ENCODE assay signal across 33 mouse cellular contexts in genomic region chr7:16041208-16041607, GRCm38 (mm10). TPM values are rescaled to one million over a fixed set of nuclear protein-coding genes. Genes with fewer than 3 reads are reported as not detected.
DNase-seq lines count a peak whose midpoint lies in the region; ATAC-seq and TF ChIP-seq lines count a peak whose summit lies in the region.
"Had no signal": no experiment of that assay in that cellular context is flagged by ENCODE, and none has a peak within 500 bp of the region (broad histone marks: within the 10 kb centered on the region; RNA-seq: fewer than 3 reads in every experiment).

No protein-coding gene starts in this region.

- 77% methylated on average over 2 of the region's 2 CpGs for WGBS in kidney, embryonic 14.5 days

- no peak overlapping the region for H3K9ac ChIP-seq in kidney, embryonic 14.5 days (ENCODE audit: low read depth, low read length)
- H3K9ac ChIP-seq: heart, embryonic 15.5 days; hindbrain, embryonic 14.5 days; limb, embryonic 15.5 days; liver, embryonic 14.5 days; neural tube, embryonic 13.5 days; stomach, embryonic 15.5 days had no signal

- H3K27ac ChIP-seq in gastrocnemius, adult 2 months = peak overlapping the region; percentile 96
- H3K27ac ChIP-seq in kidney, embryonic 14.5 days (ENCODE audit: low read depth, low read length) = no peak overlapping the region
- H3K27ac ChIP-seq: forebrain, embryonic 10.5 days; heart, adult 2 months; heart, embryonic 15.5 days; hindbrain, embryonic 14.5 days; left cerebral cortex, adult 2 months; limb, embryonic 15.5 days; liver, embryonic 14.5 days; midbrain, embryonic 10.5 days; neural tube, embryonic 13.5 days; stomach, embryonic 15.5 days had no signal

- H3K36me3 ChIP-seq in kidney, embryonic 14.5 days (ENCODE audit: control insufficient read depth, insufficient read depth, low read length) = peaks cover 4% of the 10 kb centered on the region; the same call in 1 of the 2 replicates
- H3K36me3 ChIP-seq: heart, embryonic 15.5 days; limb, embryonic 15.5 days; neural tube, embryonic 13.5 days; stomach, embryonic 15.5 days had no signal

- H3K4me2 ChIP-seq in kidney, embryonic 14.5 days (replicated peaks; ENCODE audit: low read depth, low read length) = no peak overlapping the region
- H3K4me2 ChIP-seq: heart, embryonic 15.5 days; hindbrain, embryonic 14.5 days; limb, embryonic 15.5 days; neural tube, embryonic 13.5 days; stomach, embryonic 15.5 days had no signal

- no peaks in the 10 kb centered on the region for H3K9me3 ChIP-seq in kidney, embryonic 14.5 days (ENCODE audit: control insufficient read depth, low read length)
- H3K9me3 ChIP-seq: forebrain, embryonic 10.5 days; heart, embryonic 15.5 days; limb, embryonic 15.5 days; midbrain, embryonic 10.5 days; neural tube, embryonic 13.5 days; stomach, embryonic 15.5 days had no signal

- peaks cover 24% of the 10 kb centered on the region for H3K4me1 ChIP-seq in kidney, embryonic 14.5 days (ENCODE audit: control insufficient read depth, insufficient read depth, low read length)

- ATAC-seq in kidney, embryonic 14.5 days (ENCODE audit: low FRiP score, low TSS enrichment) = no peak
- ATAC-seq: CD4-positive, CD25-positive, alpha-beta regulatory T cell, adult 4 months; forebrain, embryonic 16.5 days; inflammation-experienced regulatory T-cells, adult 6 months; midbrain, embryonic 16.5 days; Patski had no signal

- DNase-seq in gastrocnemius, adult 2 months = peak; percentile 65
- DNase-seq in gastrocnemius, adult 18-20 months (ENCODE audit: low spot score) = no peak
- peak; percentile 43 for DNase-seq in kidney, postnatal 14 days
- DNase-seq in brain, adult 2 months (ENCODE audit: low read depth, low spot score) = peak; percentile 64
- peak; percentile 73 for DNase-seq in cerebellum, adult 9-10 months
- DNase-seq in embryo, embryonic 10.5 days (ENCODE audit: low spot score) = no peak
- no peak for DNase-seq in Muller cell, postnatal 12 days (ENCODE audit: inconsistent ontology term)
- DNase-seq: adrenal gland, postnatal 36 days; gastrocnemius, postnatal 25 days; heart, adult 2 months; heart, postnatal 4 days; kidney, postnatal 4 days; lung, postnatal 4 days; thymus, adult 2 months; thymus, postnatal 4 days had no signal

- no peaks in the 10 kb centered on the region for H3K27me3 ChIP-seq in kidney, embryonic 14.5 days (ENCODE audit: control insufficient read depth, insufficient read depth, low read length)
- H3K27me3 ChIP-seq: heart, embryonic 15.5 days; limb, embryonic 15.5 days; neural tube, embryonic 13.5 days; Patski; stomach, embryonic 15.5 days had no signal

- TF ChIP-seq CTCF in gastrocnemius, adult 2 months (IDR thresholded peaks at IDR 0.05) = no peak

- intact Hi-C loops in gastrocnemius, adult 2 months (cut with DNase I) = no loop called here

- no peak overlapping the region for H3K4me3 ChIP-seq in gastrocnemius, adult 2 months
- no peak overlapping the region for H3K4me3 ChIP-seq in kidney, embryonic 14.5 days (ENCODE audit: low read length)
- H3K4me3 ChIP-seq: forebrain, embryonic 10.5 days; heart, adult 2 months; heart, embryonic 15.5 days; left cerebral cortex, adult 2 months; limb, embryonic 15.5 days; midbrain, embryonic 10.5 days; myocyte; neural tube, embryonic 13.5 days; stomach, embryonic 15.5 days had no signal

RNA-seq across cellular contexts. Expression of gene Bicra, which starts 6.5 kb away (rescaled TPM):
- total RNA-seq in gastrocnemius, adult 2 months (2021) = 1 to 10 TPM; 6.8 to 7.1 TPM
- 1 to 10 TPM; 5.5 to 6.6 TPM for total RNA-seq in gastrocnemius, adult 18-20 months (2021)
- 6.9 and 10.0 TPM in 2 replicates for polyA plus RNA-seq in kidney, embryonic 14.5 days (2014; fragmentation: Nextera tagmentation; extraction: Ambion mirVana)

RNA-seq across cellular contexts. Expression of gene Zfp541, which starts 20.4 kb away (rescaled TPM):
- total RNA-seq in gastrocnemius, adult 2 months (2021) = not detected
- total RNA-seq in gastrocnemius, adult 18-20 months (2021) = not detected
- polyA plus RNA-seq in kidney, embryonic 14.5 days (2014; fragmentation: Nextera tagmentation; extraction: Ambion mirVana) = 0.04 and 0.07 TPM in 2 replicates
- total RNA-seq: adrenal gland, adult 18-20 months; gastrocnemius, postnatal 25 days; heart, adult 2 months; heart, postnatal 4 days had no signal
- polyA plus RNA-seq: CD4-positive, CD25-positive, alpha-beta regulatory T cell, adult 4 months; embryonic facial prominence, embryonic 11.5 days; forebrain, embryonic 10.5 days; heart, embryonic 15.5 days; limb, embryonic 15.5 days; midbrain, embryonic 10.5 days; myocyte had no signal

RNA-seq across cellular contexts. Expression of gene Napa, which starts 57.0 kb away (rescaled TPM):
- total RNA-seq in gastrocnemius, adult 2 months (2021) = 100 to 1,000 TPM in 1 of 2 experiments, 10 to 100 TPM in 1; 99.2 to 113 TPM
- total RNA-seq in gastrocnemius, adult 18-20 months (2021) = 100 to 1,000 TPM; 101 to 131 TPM
- polyA plus RNA-seq in kidney, embryonic 14.5 days (2014; fragmentation: Nextera tagmentation; extraction: Ambion mirVana) = 179 and 188 TPM in 2 replicates

Comparison
In these comparisons a context has a peak if more than half of its experiments do, and no peak if none do; other contexts are left out.
1. DNase-seq: peak in gastrocnemius, adult 2 months (single experiment), kidney, postnatal 14 days (single experiment), brain, adult 2 months (single experiment) and cerebellum, adult 9-10 months (single experiment); none in gastrocnemius, adult 18-20 months (single experiment), embryo, embryonic 10.5 days (single experiment) and Muller cell, postnatal 12 days (single experiment).